Mouse (Mus musculus): ENCODE results near the gene Hoxa3.
A peak's percentile ranks its signal among the peaks of the same experiment; 100 is the strongest.

The Hoxa3 gene

DNA sequence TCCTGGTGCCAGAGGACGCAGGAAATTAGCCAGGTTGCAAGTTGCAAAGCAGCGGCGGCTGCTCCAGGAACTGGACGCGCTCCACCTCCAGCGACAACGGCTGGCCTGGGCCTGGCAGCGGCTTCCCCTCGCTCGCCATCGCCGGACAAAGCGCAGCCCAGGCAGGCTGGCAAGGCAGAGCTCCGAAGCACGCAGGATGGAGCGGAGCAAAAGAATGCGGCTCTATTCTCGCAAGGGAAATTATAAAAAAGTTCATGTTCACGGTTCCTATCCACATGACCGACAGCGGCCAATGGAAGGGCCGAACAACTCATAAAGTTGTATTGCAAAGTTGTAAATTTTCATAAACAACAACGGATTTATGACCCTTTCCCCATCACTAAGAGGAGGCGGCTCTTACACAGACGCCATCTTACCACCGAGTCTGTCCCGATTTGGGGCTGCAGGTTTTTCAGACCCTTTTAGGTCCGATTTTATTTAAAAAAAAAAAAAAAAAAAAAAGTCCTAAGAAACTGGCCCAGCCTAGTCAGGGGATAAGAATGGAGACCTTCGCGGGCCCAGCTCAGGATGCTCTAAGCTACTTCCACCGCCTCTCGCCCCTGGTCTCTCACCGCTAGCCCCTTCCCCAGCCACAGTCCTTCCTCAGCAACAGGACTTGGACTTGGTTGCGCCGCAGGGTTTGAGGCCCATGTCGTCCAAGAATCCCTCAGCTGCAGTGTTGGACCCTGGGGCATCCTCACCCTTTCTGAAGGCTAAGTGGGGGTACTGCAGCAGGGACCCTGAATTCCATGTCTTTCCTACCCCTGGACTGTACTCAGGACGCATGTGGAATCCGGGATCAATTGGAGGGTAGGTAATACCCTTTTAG, at the start of gene Hoxa3, which contains the start of gene Gm28308:
Gene Hoxa3, minus strand, starts transcription at position 218 of the 868 bp plus-strand sequence.
Gene Gm28308, minus strand, starts transcription at position 221 of the 868 bp plus-strand sequence.
- no peak for DNase-seq

DNA sequence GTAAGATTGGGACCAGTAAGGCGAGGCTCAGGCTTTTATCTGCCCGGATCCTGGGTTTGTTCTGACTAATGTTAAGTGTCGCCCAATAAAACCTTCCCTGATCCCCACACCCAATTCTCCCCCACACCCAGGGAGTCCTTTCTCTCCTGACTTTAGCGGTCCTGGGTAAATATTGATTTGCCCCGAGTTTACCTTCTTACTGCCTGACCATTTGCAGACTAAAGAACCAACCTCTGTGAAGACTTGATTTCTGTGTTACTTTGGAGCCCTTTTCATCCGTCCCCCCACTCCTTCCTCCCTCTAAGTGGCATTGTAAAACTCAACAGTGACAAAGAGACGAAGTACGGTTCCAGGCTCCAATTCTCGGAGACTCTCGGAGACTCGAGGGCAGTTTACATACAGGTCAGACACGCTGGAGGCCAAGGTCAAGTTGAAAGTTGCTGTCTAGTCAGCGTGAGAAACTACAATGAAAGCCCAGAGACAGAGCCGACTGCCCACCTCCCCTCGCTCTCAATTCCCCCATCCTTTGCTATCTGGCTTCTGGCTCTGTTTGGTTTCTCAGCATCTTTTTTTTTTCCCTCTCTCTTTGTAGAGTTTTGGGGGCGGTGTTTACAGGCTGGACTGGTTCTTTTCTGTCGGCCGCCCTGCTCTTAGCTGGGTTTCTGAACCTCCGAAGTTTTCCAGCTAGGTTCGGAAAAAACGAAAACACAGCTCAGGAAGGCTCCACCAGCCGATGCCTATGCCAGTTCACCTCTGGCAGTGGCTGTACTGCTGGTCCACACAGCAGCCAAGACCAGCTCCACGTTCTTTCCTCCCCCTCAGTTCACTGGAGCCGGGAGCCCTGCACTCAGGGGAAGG, 49.6 kb upstream of the Hoxa3 start:
- DNase-seq = no peak

GRCm38 (mm10) chr6:52261751-52262462, 48.8 kb upstream of the Hoxa3 start:
- no peak for DNase-seq

- no peak for DNase-seq
Observed at GRCm38 (mm10) chr6:52260654-52261575, 47.8 kb upstream of the Hoxa3 start, which contains the start of gene Hoxa13. Gene Hoxa13, minus strand, starts transcription at chr6:52260880.

DNA sequence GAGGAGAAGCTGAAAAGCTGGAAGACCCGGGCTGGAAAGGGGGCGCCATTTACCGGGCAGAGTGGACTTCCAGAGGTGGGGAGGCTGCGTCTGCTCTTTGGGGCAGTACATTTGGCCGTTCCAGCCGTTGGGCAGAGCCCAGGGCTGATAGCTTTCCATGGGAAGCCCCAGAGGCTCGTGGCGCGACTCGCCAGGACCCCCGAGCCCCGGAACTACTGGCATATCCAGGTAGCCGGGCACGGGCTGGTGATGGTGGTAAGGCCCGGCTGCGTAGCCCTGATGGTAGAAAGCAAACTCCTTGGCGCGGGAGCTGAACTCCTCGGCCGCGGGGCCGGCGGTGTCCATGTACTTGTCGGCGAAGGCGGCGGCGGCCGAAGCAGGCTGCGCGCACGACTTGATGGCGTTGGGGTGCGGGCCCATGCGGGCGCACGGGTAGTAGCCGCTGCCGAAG, 46.7 kb upstream of the Hoxa3 start:
- DNase-seq = no peak

- no peak for DNase-seq
Observed at GRCm38 (mm10) chr6:52259081-52259790, 46.1 kb upstream of the Hoxa3 start.

GRCm38 (mm10) chr6:52256956-52257355, 43.8 kb upstream of the Hoxa3 start:
- DNase-seq = peak; percentile 33

DNA sequence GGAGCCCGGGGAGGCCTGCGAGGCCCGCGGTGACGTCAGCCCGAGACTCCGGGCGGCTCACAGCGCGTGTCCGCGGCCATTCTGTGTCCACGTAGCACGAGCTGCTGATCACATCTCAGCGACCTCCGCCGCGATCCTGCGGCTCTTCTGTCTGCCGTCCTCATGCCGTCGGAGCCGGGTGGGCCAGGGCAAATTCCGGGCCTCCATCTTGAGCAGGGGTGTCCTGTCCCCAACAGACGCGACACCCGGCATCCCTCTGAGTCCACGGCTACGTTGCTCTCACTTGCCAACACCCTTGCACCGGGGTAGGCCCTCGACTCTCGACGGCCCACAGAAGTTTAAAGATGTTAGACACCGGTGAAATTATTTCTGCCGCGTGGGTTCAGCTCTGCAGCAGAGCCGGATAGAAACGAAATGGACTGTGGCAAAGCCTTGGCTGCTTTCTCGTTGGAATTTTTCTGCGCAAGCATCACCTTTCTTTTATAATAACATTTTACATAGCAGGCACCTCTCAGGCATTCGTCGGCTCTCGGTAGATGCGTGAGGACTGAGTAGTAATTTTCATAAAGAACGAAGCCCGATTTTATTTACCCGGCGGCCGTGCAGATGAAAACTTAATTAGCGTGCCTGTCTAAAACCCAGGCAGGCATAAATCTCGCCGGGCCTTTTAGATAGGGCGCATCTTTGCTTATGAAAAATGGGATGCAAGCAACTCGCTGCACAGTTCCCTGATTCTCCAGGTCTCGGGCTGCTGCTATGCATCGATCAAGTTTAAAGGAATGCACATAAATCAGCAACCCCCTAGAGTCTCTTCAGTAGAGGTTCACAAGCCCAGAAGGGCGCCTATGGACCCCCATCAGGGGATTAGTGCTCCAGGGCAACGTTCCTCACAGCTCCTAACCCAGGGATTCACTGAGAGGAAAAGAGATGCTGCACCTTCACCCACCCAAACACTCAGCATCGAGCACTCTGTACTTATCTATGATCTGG, 40.7 kb upstream of the Hoxa3 start:
- no peak for DNase-seq

- no peak for DNase-seq
Observed at GRCm38 (mm10) chr6:52252775-52253376, 39.7 kb upstream of the Hoxa3 start.

- no peak for DNase-seq
Observed at GRCm38 (mm10) chr6:52252016-52252774, 39.1 kb upstream of the Hoxa3 start.

DNA sequence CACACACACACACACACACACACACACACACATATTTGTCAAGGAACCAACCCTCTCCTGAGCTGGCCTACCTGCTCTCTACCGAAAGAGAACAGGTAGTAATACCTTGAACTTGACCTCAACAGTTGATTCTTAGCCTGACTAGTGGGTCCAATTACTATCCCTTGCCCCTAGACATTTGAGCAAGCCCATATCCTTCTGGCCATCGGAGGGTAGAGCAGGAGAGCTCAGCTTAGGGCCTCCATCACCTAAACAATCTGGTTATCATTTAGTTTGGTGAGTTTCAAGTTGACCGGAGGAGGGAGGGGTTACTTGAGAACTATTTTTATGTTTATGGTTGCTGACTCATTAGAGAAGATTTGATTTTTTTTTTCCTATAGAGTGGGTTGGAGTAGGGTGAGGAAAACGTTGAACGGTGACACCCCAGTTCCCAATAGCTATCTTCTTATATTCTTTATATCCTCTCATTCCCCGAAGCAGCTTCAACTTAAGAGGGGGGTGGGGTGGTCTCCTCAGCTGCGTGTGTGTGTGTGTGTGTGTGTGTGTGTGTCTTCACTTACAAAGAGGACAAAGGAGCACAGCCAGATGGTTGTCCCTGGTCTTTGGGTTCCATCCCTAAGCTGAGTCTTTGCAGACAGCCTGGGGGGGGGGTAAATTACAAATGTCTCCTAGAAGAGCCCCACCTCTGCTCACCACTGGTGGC, 38.2 kb upstream of the Hoxa3 start:
- DNase-seq = no peak

- DNase-seq = no peak
Observed at GRCm38 (mm10) chr6:52249826-52250225, 36.7 kb upstream of the Hoxa3 start.

GRCm38 (mm10) chr6:52249415-52249738, 36.2 kb upstream of the Hoxa3 start:
- DNase-seq = no peak

GRCm38 (mm10) chr6:52248638-52249414, 35.7 kb upstream of the Hoxa3 start:
- DNase-seq = no peak

DNA sequence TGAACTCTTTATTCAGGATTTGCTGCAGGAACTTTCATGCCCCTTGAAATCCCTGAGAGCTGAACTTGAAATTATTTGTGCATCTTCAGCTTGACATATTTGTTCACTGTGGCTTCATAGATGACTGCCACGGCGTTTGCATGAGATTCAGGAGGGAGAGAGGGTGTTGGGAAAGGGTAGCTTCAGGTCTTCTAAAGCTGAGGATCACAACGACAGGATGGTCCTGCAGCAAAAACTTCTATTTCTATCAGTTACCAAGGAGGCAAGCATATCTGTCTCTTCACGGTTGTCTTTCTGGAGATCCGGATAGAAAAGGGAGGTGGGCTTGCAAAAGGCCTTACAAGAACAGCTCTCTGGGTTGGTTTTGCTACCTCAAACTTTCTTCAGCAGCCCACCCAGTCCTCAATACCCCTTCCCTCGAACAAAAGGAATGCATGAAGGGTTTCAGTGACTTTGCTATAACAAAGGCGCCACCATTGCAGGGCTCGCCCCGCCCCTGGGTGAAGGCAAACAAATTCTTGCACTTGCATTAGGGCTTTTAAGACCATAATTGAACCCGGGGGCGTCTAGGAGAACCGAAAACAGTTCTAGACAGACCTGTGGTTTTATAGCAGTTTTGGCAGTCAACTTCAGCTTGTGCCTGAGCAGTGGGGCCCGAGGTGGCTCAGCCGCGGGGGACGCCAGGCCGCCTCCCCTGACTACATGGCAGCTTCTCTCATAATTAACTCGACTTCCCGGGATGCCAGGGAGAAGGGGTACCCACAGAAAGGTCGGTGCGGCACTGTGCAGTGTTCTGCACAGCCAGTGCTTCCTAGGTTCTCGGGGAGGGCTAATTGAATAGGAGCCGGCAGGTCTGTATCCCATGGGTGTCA, 34.9 kb upstream of the Hoxa3 start:
- DNase-seq = no peak

GRCm38 (mm10) chr6:52246916-52247315, 33.8 kb upstream of the Hoxa3 start:
- DNase-seq = no peak

Data from cerebellum, adult 9-11 months (tissue).